Mouse (Mus musculus) thymus, adult 2 months (tissue): Measurements from ENCODE around the gene Ldlrad3. TPM values are rescaled to one million over a fixed set of nuclear protein-coding genes. Genes with fewer than 3 reads are reported as not detected.

Experiments
- DNase-seq: peaks from one replicate; pipeline ENCODE4 v3.0.0; 2021
- H3K27ac ChIP-seq: fragments of 200-500 bp; 2 replicates; pipeline ENCODE4 v1.5.1; 2012; ENCODE audit warnings: low read length, control low read depth; ENCODE audit not compliant: control insufficient read depth, insufficient read depth
- H3K27me3 ChIP-seq: fragments of 200-500 bp; 2 replicates; pipeline ENCODE4 v1.6.1; 2012; ENCODE audit warnings: mild to moderate bottlenecking, low read length, moderate library complexity, mixed read lengths; ENCODE audit not compliant: control insufficient read depth, insufficient read depth
- H3K36me3 ChIP-seq: fragments of 200-500 bp; 2 replicates; pipeline ENCODE4 v1.6.1; 2012; ENCODE audit warnings: mild to moderate bottlenecking, low read length, moderate library complexity; ENCODE audit not compliant: control insufficient read depth, insufficient read depth
- H3K4me1 ChIP-seq: fragments of 200-500 bp; replicated peaks from 2 replicates; pipeline ENCODE4 v1.6.1; 2012; ENCODE audit warnings: low read length; ENCODE audit not compliant: control insufficient read depth, insufficient read depth
- H3K4me3 ChIP-seq: fragments of 200-500 bp; 2 replicates; pipeline ENCODE4 v1.5.1; 2012; ENCODE audit warnings: mild to moderate bottlenecking, low read length, control low read depth, moderate library complexity; ENCODE audit not compliant: control insufficient read depth, insufficient read depth
- CTCF ChIP-seq: fragments of 200-500 bp; IDR thresholded peaks from 2 replicates; pipeline ENCODE4 v1.5.1; 2012; ENCODE audit warnings: mild to moderate bottlenecking, control low read depth, low read length, moderate library complexity, borderline replicate concordance; ENCODE audit not compliant: control insufficient read depth, poor library complexity, insufficient read depth; ENCODE audit errors: extremely low read depth
- POLR2A ChIP-seq: fragments of 200-500 bp; IDR thresholded peaks from 2 replicates; pipeline ENCODE4 v1.6.1; 2012; ENCODE audit warnings: mild to moderate bottlenecking, low read length, control low read depth, moderate library complexity; ENCODE audit not compliant: control insufficient read depth, poor library complexity, insufficient read depth; ENCODE audit errors: extremely low read depth
- WGBS: fragments of 180-500 bp; shearing (Covaris S2); methylation state at CpG from one replicate; pipeline ENCODE4 v1.1.7; 2018; 5-methylcytosine and 5-hydroxymethylcytosine counted together
- polyA plus RNA-seq: library from polyadenylated mRNA; depleted of rRNA; stranded (reverse); fragments of >200 nt; gene quantifications from 2 replicates; pipeline ENCODE4 v1.2.3, GENCODE M21; 2012

Gene Ldlrad3
- polyA plus RNA-seq, 1 experiment: 12.9 TPM

GRCm38 (mm10) chr2:101950716-101951520, 235.3 kb downstream of the Ldlrad3 start:
- no peak for DNase-seq
- no peak overlapping the region for H3K4me3 ChIP-seq
- peaks cover 8% of the 10 kb centered on the region for H3K36me3 ChIP-seq
- H3K27me3 ChIP-seq: no peaks in the 10 kb centered on the region
- H3K4me1 ChIP-seq: no peaks in the 10 kb centered on the region
- 92% methylated on average over 7 of the region's 7 CpGs for WGBS
- no peak overlapping the region for H3K27ac ChIP-seq
- TF ChIP-seq CTCF (no peak), POLR2A (no peak)

GRCm38 (mm10) chr2:101935006-101935405, 251.2 kb downstream of the Ldlrad3 start:
- no peak for TF ChIP-seq CTCF
- TF ChIP-seq POLR2A: no peak
- no peak for DNase-seq
- 97% methylated on average over 1 of the region's 1 CpGs for WGBS
- Histone ChIP-seq H3K4me3 (no peak overlapping the region), H3K27ac (no peak overlapping the region), H3K4me1 (no peaks in the 10 kb centered on the region), H3K27me3 (no peaks in the 10 kb centered on the region), H3K36me3 (no peaks in the 10 kb centered on the region)

DNA sequence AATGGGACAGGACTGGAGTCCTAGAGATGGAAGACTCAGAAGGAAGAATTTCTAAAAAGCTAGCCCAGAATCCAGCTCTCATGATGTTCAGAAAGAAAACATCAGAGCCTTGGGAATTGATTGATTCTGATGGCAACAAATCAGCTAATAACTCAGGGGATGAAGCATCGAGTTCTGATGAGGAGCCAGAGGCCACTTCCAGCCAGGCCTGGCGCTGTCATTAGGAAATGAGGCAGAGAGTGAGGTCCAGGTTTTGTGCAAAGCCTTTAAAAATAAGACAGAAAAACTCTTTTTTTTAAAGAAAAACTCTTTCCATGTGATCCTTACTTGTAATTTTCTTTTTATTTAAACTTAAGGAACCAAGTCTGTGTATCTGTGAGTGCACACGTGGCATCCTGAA, 252.9 kb downstream of the Ldlrad3 start:
- TF ChIP-seq CTCF (no peak), POLR2A (no peak)

DNA sequence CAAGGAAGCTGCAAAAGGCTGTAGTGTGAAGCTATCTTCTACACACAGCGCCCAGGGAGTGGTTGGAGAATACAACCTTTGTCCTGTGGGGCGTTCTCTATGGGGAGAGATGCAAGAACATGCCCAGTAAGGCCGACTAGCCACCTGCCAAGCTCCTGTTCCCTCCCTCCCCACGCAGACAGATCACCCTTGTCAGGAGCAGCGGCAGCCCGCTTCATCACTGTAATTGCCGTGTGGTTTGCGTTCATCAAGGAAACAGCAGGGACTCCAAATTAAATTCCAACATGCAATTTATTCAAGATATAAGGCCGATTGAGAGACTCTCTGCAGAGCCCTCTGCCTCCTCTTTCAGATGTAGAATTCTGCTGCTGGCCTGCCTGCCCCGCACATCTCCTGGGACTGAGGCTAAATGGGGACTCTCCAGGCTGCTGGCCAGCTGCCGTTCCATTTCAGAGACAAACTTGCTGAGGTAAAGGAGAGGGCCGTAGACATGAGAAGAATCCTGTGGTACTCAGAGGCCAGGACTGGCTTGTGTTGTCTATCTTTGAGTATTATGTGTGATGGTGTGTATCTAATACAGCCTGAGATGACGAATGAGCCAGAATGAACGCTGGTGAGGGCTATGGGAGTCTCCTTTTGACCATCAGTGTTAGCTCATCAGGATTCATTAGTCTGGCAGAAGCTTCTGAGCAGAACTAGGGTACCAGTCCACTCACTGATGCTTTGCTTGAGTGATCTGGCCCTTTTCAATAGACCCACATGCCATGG, 253.8 kb downstream of the Ldlrad3 start:
- 94% methylated on average over 14 of the region's 14 CpGs for WGBS
- no peak for TF ChIP-seq POLR2A
- no peak for TF ChIP-seq CTCF
- Histone ChIP-seq H3K27ac (no peak overlapping the region), H3K27me3 (no peaks in the 10 kb centered on the region), H3K4me1 (no peaks in the 10 kb centered on the region), H3K36me3 (no peaks in the 10 kb centered on the region), H3K4me3 (no peak overlapping the region)
- DNase-seq: no peak

More for the DNA sequence above, 252.9 kb downstream of the Ldlrad3 start:
- no peak for DNase-seq
- Histone ChIP-seq H3K36me3 (no peaks in the 10 kb centered on the region), H3K4me3 (no peak overlapping the region), H3K27ac (no peak overlapping the region), H3K4me1 (no peaks in the 10 kb centered on the region), H3K27me3 (no peaks in the 10 kb centered on the region)
- WGBS: 94% methylated on average over 3 of the region's 3 CpGs

- no peak for TF ChIP-seq CTCF
- TF ChIP-seq POLR2A: no peak
- H3K4me3 ChIP-seq: no peak overlapping the region
- H3K36me3 ChIP-seq: no peaks in the 10 kb centered on the region
- H3K4me1 ChIP-seq: no peaks in the 10 kb centered on the region
- DNase-seq: no peak
- H3K27ac ChIP-seq: no peak overlapping the region
- WGBS: 92% methylated on average over 12 of the region's 12 CpGs
- no peaks in the 10 kb centered on the region for H3K27me3 ChIP-seq
Observed at GRCm38 (mm10) chr2:101925591-101926188, 260.5 kb downstream of the Ldlrad3 start.

GRCm38 (mm10) chr2:101925183-101925582, 261.0 kb downstream of the Ldlrad3 start:
- Histone ChIP-seq H3K4me1 (no peaks in the 10 kb centered on the region), H3K27me3 (no peaks in the 10 kb centered on the region), H3K27ac (no peak overlapping the region), H3K4me3 (no peak overlapping the region), H3K36me3 (no peaks in the 10 kb centered on the region)
- TF ChIP-seq CTCF: no peak
- no peak for TF ChIP-seq POLR2A
- WGBS: 95% methylated on average over 3 of the region's 3 CpGs
- DNase-seq: no peak
